Mouse (Mus musculus): Measurements from ENCODE around the gene Gm42688. TPM values are rescaled to one million over a fixed set of nuclear protein-coding genes. Genes with fewer than 3 reads are reported as not detected.
A peak's percentile ranks its signal among the peaks of the same experiment; 100 is the strongest.

Gene Gm42688
- 2.2 and 2.4 TPM in 2 replicates for polyA plus RNA-seq (2012; rRNA removed)
- polyA plus RNA-seq (2014; fragmentation: Nextera tagmentation; extraction: Ambion mirVana): 0.76 and 0.86 TPM in 2 replicates

GRCm38 (mm10) chr6:83101316-83101687, at the start of gene Gm42688, which contains the start of gene Ccdc142:
Gene Gm42688 (plus strand): TSS chr6:83101617.
Gene Ccdc142 (plus strand): TSS chr6:83101601.
- Histone ChIP-seq H3K27me3 (ENCODE audit: control insufficient read depth, insufficient read depth, low read length) (no peaks in the 10 kb centered on the region), H3K9ac (replicated peaks) (peak within 1 kb of the TSS; percentile 86), H3K27ac (peak within 1 kb of the TSS; percentile 60), H3K9me3 (ENCODE audit: control insufficient read depth, low read length) (no peaks in the 10 kb centered on the region), H3K4me2 (ENCODE audit: low read depth) (peak within 1 kb of the TSS; percentile 93), H3K4me1 (replicated peaks; ENCODE audit: control insufficient read depth in 2 of 2, insufficient read depth in 2 of 2, low read length in 1 of 2) (peaks cover 8% of the 10 kb centered on the region in 2 experiments), H3K4me3 (ENCODE audit: insufficient read depth in 1 of 2, low read depth in 2 of 2, low read length in 2 of 2) (peak within 1 kb of the TSS; percentile 63 to 81), H3K36me3 (replicated peaks; ENCODE audit: control insufficient read depth, insufficient read depth, low read depth) (no peaks in the 10 kb centered on the region)
- ATAC-seq (ENCODE audit: insufficient read depth) (peak; percentile 83), DNase-seq (ENCODE audit: low read depth in 3 of 3, low spot score in 3 of 3) (peak; percentile 84 to 91 (median 86))
- TF ChIP-seq EP300 (IDR thresholded peaks at IDR 0.05; ENCODE audit: low read depth): no peak
- peak; percentile 87 for TF ChIP-seq CTCF (IDR thresholded peaks at IDR 0.05; ENCODE audit: low read depth)
- under 1% methylated on average over 25 of the region's 25 CpGs for WGBS (ENCODE audit: insufficient replicate concordance)

- no peak for ATAC-seq (ENCODE audit: insufficient read depth)
- Histone ChIP-seq H3K4me3 (ENCODE audit: insufficient read depth in 1 of 2, low read depth in 2 of 2, low read length in 2 of 2) (peak overlapping the region; percentile 82 to 91), H3K4me1 (replicated peaks; ENCODE audit: control insufficient read depth in 2 of 2, insufficient read depth in 2 of 2, low read length in 1 of 2) (peaks cover 14 to 20% of the 10 kb centered on the region in 2 experiments), H3K4me2 (ENCODE audit: low read depth) (peak overlapping the region; percentile 97), H3K36me3 (replicated peaks; ENCODE audit: control insufficient read depth, insufficient read depth, low read depth) (peaks cover 42% of the 10 kb centered on the region), H3K27ac (peak overlapping the region; percentile 72), H3K9me3 (ENCODE audit: control insufficient read depth, low read length) (no peaks in the 10 kb centered on the region), H3K9ac (replicated peaks) (peak overlapping the region; percentile 98), H3K27me3 (ENCODE audit: control insufficient read depth, insufficient read depth, low read length) (no peaks in the 10 kb centered on the region)
- DNase-seq (ENCODE audit: low read depth in 3 of 3, low spot score in 3 of 3): peak in 1 of 3 experiments; percentile 49
- WGBS (ENCODE audit: insufficient replicate concordance): 2% methylated on average over 26 of the region's 26 CpGs
- TF ChIP-seq CTCF (IDR thresholded peaks at IDR 0.05; ENCODE audit: low read depth): 0 out of 2 replicates have a peak, but pooled peaks have one; percentile 29
- no peak for TF ChIP-seq EP300 (IDR thresholded peaks at IDR 0.05; ENCODE audit: low read depth)
Measured at GRCm38 (mm10) chr6:83053136-83053960, 48.1 kb upstream of the Gm42688 start.

- under 1% methylated on average over 64 of the region's 64 CpGs for whole genome bisulfite sequencing (ENCODE audit: insufficient replicate concordance)
- peaks cover 42% of the 10 kb centered on the region for H3K36me3 ChIP-seq (replicated peaks; ENCODE audit: control insufficient read depth, insufficient read depth, low read depth)
Measured at GRCm38 (mm10) chr6:83054074-83054851, 47.2 kb upstream of the Gm42688 start, which contains the start of gene Aup1. Gene Aup1 (plus strand): TSS chr6:83054521.

GRCm38 (mm10) chr6:83054871-83055431, 46.5 kb upstream of the Gm42688 start, which contains the start of gene Htra2:
Gene Htra2 (minus strand): TSS chr6:83055273.
- DNase-seq (ENCODE audit: low read depth in 3 of 3, low spot score in 3 of 3) (no peak), ATAC-seq (ENCODE audit: insufficient read depth) (peak; percentile 21)
- H3K36me3 ChIP-seq (replicated peaks; ENCODE audit: control insufficient read depth, insufficient read depth, low read depth): peaks cover 42% of the 10 kb centered on the region
- peak within 1 kb of the TSS; percentile 98 for H3K9ac ChIP-seq (replicated peaks)
- H3K4me3 ChIP-seq (ENCODE audit: insufficient read depth in 1 of 2, low read depth in 2 of 2, low read length in 2 of 2): peak within 1 kb of the TSS; percentile 82 to 91
- H3K9me3 ChIP-seq (ENCODE audit: control insufficient read depth, low read length): no peaks in the 10 kb centered on the region
- WGBS (ENCODE audit: insufficient replicate concordance): under 1% methylated on average over 50 of the region's 50 CpGs
- H3K4me2 ChIP-seq (ENCODE audit: low read depth): peak within 1 kb of the TSS; percentile 97
- H3K27ac ChIP-seq: peak within 1 kb of the TSS; percentile 72
- H3K4me1 ChIP-seq (replicated peaks; ENCODE audit: control insufficient read depth in 2 of 2, insufficient read depth in 2 of 2, low read length in 1 of 2): peaks cover 14 to 20% of the 10 kb centered on the region in 2 experiments
- no peak for TF ChIP-seq EP300 (IDR thresholded peaks at IDR 0.05; ENCODE audit: low read depth)
- TF ChIP-seq CTCF (IDR thresholded peaks at IDR 0.05; ENCODE audit: low read depth): peak; percentile 75
- no peaks in the 10 kb centered on the region for H3K27me3 ChIP-seq (ENCODE audit: control insufficient read depth, insufficient read depth, low read length)

More at GRCm38 (mm10) chr6:83054074-83054851, 47.2 kb upstream of the Gm42688 start, which contains the start of gene Aup1:
- ATAC-seq (ENCODE audit: insufficient read depth): peak; percentile 94
- DNase-seq (ENCODE audit: low read depth in 3 of 3, low spot score in 3 of 3): peak; percentile 97
- H3K4me3 ChIP-seq (ENCODE audit: insufficient read depth in 1 of 2, low read depth in 2 of 2, low read length in 2 of 2): peak within 1 kb of the TSS; percentile 82 to 91
- peak within 1 kb of the TSS; percentile 98 for H3K9ac ChIP-seq (replicated peaks)
- peaks cover 14 to 22% of the 10 kb centered on the region in 2 experiments for H3K4me1 ChIP-seq (replicated peaks; ENCODE audit: control insufficient read depth in 2 of 2, insufficient read depth in 2 of 2, low read length in 1 of 2)
- peak within 1 kb of the TSS; percentile 72 for H3K27ac ChIP-seq
- H3K27me3 ChIP-seq (ENCODE audit: control insufficient read depth, insufficient read depth, low read length): no peaks in the 10 kb centered on the region
- H3K4me2 ChIP-seq (ENCODE audit: low read depth): peak within 1 kb of the TSS; percentile 97
- TF ChIP-seq CTCF (IDR thresholded peaks at IDR 0.05; ENCODE audit: low read depth) (no peak), EP300 (IDR thresholded peaks at IDR 0.05; ENCODE audit: low read depth) (peak; percentile 66)
- no peaks in the 10 kb centered on the region for H3K9me3 ChIP-seq (ENCODE audit: control insufficient read depth, low read length)

Data from liver, embryonic 14.5 days (tissue).